Mouse (Mus musculus): ENCODE measurements at regions not wholly inside any gene's neighbourhood (a gene's known extent, or its start where the extent isn't known, plus 50 kb on each side); places are given as distances from the start of the nearest gene placed in this dataset.

DNA sequence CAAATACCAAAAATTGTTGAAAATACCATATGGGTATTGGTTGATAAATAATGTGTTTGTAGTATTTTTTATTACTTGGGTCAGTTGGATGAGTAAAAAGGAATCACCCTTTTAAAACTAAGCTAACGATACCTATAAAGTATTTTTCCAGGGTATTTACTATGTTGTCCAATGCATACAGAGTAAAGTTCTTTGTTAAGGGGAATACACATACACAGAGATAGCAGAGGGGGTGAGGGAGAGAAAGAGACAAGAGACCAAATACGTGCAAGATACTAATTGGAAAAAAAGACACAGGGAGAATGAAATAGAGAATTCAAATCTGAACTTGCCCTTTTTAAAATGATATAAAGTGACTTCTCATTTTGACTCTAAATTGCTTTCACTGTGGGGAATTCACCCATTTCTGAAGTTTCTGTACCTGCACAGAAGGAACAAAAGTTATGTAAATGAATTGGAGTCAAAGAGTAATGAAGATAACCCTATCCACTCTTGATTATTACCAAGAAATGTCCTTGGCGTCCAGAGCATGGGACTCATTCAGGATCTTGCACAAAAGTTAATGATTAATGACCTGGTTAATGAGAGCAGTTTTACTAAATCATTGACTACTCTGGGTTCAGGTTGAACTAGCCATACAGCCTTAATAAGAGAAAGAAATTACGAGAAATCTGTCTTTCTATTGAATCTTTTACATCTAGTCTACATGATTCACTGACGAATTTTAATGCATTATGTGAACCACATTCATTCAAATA lies 443.7 kb downstream of the Adam6a start:
- no peak for TF ChIP-seq CTCF (IDR thresholded peaks at IDR 0.05)
- TF ChIP-seq EP300 (IDR thresholded peaks at IDR 0.05), result no peak
